Mouse (Mus musculus): ENCODE results near the gene Drc3.
"Not testable (repeated sequence)": the region's sequence is repeated elsewhere in the genome, so short reads cannot be mapped to it uniquely, and the experiment has no call there.

The Drc3 gene

DNA sequence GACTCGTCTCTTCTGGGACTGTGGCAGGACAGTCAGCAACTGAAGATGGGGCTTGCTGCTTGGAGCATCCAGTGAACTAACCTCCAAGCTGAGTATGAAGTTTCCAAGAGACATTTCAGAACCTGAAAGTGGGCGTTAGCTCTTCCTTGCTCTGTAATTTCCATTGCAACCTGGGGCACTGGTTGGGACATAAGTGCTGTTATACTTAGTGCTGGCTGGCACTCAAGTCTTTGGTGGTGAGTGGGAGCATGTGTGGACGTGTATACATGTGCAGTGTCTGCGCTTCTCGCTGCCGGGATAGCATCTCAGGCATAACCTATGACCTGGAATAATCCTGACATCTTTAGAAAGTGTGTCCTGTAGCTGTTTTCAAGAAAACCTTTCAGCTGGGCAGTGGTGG is 38.2 kb downstream of the Drc3 start:
- peak; percentile 38; the same call in 1 of the 2 replicates for ATAC-seq (ENCODE audit: low TSS enrichment)

GRCm38 (mm10) chr11:60396546-60396945 is 43.4 kb downstream of the Drc3 start:
- ATAC-seq (ENCODE audit: low TSS enrichment): peak; percentile 28; the same call in 1 of the 2 replicates

DNA sequence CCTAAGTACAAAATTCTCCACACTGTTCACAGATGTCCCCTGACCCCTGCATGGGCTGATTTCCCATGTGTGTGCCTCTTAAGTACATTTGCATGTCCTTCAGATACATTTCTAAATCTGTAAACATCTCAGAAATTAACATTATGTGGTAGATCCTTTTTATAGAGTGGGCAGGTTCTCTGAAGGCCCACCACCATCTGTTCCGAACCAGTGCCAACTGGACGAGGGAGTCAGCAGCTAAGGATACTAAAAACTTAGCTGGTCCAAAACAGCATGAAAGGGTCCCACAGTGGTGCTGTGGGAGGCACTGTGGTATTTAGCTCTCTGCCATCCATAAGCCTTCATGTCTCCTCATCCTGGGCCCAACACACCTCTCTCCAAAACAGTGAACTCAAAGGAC is 44.0 kb downstream of the Drc3 start:
- ATAC-seq (ENCODE audit: low TSS enrichment): peak; percentile 75

- no peak for ATAC-seq (ENCODE audit: low TSS enrichment)
Observed at GRCm38 (mm10) chr11:60406606-60407005, 53.5 kb downstream of the Drc3 start.

- no peak; the same call in 1 of the 2 replicates for ATAC-seq (ENCODE audit: low TSS enrichment)
Observed at GRCm38 (mm10) chr11:60412173-60412572, 59.0 kb downstream of the Drc3 start.

DNA sequence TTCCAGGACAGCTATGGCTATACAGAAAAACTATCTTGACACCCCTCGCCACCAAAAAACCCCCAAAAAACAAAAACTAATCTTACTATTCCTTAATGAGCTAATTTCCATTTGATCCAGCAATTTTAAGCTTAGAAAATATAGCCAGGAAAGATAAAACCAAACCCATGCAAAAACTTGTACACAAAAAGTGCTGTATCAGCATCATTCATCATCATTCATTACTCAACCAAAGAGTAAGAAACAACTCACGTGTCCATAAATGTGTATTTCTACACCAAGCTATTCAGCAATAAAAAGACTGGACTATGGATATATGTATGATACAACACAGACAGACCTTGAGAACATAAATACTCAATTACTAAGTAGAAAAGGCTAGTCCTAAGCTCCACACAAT is 59.8 kb downstream of the Drc3 start:
- ATAC-seq (ENCODE audit: low TSS enrichment): no peak

- no peak for ATAC-seq (ENCODE audit: low TSS enrichment)
Observed at GRCm38 (mm10) chr11:60416590-60416962, 63.4 kb downstream of the Drc3 start.

DNA sequence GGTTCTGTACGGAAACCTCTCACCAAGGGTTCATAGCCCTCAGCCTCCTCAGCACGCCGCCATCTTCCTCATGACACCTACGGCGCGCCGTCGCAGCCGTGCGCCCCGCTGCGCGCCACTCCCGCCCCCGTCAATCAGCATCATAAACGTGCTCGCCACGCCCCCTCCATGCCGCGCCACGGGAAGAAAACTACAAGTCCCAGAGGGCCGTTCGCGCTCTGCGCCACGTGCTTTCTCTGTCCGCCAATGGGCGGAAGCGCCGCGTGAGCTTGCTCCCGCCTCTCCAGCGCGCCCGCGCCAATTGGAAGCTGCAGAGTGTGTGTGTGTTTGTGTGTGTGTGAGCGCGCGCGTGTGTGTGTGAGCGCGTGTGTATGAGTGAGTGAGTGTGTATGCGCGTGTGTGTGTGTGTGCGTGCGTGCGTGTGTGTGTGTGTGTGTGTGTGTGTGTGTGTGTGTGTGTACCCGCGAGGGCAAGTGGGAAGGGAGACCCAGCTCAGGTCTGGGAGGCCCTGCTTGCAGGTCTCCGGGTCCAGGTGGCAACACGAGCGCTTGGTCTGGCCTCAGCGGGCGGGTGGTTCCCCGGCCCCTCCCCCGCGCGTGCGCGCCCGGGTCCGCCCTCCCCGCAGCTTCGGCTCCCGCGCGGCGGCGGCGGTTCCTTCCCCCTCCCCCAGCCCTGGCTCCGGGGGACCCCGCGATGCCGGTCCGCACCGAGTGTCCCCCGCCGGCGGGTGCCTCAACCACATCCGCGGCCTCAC is 64.0 kb downstream of the Drc3 start, which contains the start of gene Gid4:
TSS of gene Gid4 (plus strand) at position 183 of the 754 bp plus-strand sequence.
- ATAC-seq (ENCODE audit: low TSS enrichment): peak; percentile 92

DNA sequence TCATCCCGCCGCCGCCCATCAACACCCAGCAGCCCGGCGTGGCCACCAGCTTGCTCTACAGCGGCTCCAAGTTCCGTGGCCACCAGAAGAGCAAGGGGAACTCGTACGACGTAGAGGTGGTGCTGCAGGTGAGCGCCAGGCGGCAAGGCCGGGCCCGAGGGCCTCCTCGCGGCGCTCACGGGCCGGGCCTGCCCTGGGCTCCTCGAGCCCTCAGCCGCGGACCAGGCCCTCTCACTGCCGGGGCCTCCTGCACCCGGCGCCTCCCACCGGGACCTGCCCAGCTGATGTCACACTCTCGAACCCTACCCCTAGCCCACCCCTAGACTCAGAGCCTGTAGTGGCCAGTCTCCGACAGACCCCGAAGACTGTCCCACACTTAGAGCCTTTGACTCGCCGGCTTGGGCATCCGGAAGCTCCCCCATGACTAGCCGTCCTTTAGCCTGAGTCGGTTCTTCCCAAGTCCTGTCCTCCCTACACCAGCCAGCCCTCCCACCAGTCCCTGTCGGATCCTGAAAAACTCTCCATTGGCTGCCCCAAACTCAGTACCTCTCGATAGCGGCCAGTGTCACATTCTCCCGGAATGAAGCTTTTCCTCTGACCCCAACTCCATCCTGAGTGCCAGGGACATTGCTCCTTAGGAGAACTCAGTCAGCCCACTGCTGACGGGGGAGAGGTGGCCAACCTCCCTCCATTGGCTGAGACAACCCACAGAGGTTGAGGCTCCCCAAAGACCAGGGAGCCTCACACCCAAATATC is 64.8 kb downstream of the Drc3 start, which contains the start of gene Atpaf2:
TSS of gene Atpaf2 (minus strand) at position 741 of the 756 bp plus-strand sequence.
- peak; percentile 9; the same call in 1 of the 2 replicates for ATAC-seq (ENCODE audit: low TSS enrichment)

DNA sequence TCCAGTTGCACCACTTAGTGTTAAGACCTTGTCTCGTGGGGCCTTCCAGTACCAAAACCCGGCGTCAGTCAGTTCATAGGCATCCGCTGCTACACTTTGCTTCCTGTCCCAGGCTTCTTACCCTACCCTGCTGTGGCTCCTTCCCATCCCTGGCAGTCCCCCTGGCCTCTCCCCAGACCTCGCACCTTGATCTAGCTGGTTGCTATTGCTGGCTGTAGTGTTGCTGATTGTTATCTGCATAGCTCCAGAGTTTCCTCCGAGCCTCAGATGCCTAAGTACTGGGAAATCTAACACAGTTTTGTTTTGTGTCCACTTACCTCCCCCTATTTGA is 65.3 kb downstream of the Drc3 start:
- ATAC-seq (ENCODE audit: low TSS enrichment): no peak

DNA sequence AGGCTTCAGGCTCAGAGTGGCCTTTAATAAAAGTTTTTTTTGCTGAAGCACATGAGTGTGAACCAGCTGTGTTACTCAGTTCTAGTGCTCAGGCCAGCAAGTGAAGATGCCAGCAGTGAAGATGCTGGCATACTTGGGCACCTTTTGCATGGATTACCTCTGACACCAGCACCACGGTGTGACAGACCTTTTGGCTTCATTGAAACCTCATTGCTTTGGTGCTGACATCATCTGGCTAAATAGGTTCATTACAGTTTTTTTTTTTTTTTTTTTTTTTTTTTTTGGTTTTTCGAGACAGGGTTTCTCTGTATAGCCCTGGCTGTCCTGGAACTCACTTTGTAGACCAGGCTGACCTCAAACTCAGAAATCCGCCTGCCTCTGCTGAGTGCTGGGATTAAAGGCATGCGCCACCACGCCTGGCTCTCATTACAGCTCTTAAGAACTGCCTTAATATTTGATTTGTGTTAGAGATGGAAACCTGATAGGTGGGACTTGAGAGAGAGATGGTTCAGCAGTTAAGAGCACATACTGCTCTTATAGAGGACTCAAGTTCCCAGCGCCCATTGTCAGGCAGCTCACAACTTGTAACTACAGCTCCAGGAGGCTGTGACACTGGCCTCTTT is 69.0 kb downstream of the Drc3 start:
- no peak for ATAC-seq (ENCODE audit: low TSS enrichment)

DNA sequence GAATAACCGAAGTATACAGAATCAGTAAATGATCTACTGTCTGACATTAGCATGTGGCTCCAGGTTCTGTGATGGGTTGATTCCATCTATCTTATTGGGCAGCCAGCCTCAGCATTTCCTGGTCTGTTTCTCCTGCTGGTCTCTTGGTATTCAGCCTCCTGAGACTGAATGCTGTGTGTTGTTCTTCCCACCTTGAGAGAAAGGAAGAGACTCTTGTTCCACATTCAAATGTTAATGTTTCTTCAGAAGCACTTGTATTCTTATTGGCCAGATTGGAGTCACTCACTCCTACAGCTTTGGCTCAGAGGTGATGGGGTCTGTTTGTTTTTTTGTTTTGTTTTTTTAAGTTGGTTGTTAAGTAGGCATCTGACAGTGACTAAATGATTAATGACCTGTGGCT is 69.9 kb downstream of the Drc3 start:
- ATAC-seq (ENCODE audit: low TSS enrichment): no peak

DNA sequence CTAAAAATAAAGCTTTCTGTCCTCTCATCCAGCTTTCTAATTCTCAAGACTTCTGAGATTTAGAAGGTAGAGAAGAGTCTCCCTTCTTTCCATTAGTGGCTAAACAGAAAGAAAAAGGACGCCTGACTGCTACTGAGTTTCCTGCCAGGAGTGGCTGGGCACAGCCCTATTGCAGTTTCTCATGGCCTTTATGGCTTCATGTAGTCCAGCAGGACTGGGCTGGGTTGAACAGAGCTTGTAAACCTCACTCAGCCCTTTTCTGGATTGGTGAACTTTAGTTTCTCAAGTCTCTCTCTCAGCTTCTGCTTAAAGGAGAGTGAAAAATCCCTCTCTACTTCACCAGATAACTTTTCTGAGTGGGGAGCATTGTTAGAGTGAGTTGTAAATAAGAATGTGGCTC is 73.3 kb downstream of the Drc3 start:
- ATAC-seq (ENCODE audit: low TSS enrichment): no peak

DNA sequence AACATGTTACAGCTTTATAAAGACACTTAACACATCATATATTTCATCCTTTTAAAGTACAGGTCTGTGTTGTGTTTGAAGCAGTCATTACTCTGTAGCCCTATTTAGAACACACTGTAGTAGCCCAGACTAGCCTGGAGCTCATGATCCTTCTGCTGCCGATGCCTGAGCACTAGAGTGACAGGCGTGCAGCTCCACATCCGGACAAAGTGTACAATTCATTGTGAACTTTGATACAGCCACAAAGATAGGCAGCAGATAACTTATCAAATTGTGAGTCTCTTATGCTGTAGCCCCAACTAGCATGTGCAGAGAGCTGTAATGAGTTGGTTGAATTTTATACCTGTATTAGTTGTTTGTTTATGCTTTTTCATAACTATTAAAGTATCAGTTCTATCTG is 74.5 kb downstream of the Drc3 start:
- no peak for ATAC-seq (ENCODE audit: low TSS enrichment)

DNA sequence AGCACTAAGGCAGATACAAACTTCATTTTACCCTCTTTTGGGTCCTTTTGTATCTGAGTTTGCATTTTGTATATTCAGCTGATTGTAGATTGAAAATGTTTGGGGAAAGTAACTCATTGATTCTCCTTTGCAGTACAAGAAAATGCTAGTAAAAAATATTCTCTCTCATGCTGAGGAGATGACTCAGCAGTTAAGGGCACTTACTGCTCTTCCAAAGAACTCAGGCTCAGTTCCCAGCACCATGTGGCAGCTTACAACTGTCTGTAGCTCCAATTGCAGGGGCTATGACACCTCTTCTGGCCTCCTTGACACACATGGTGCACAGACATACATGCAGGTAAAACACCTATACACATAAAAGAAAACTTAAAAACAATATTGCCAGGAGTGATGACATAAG is 80.4 kb downstream of the Drc3 start:
- no peak for ATAC-seq (ENCODE audit: low TSS enrichment)

GRCm38 (mm10) chr11:60435133-60435532 is 82.0 kb downstream of the Drc3 start:
- no peak for ATAC-seq (ENCODE audit: low TSS enrichment)

DNA sequence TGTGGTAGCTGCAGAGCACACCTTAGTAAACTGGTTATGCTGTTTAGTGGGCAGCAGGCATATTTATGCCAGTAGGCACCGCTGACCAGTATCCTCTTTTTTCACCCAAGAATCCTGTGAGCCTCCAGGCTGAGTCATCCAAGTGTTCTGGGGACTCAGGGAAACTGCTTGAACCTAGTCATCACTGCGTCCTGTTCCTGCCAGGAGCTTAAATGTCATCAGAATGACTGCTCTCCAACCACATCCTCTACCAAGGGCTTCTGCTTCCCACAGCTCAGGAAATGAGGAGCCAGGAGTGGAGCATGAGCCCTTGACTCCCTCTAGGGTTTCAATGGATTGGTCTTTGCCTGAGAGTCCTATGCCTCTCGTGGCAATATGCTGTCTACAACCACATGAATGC is 83.5 kb downstream of the Drc3 start:
- ATAC-seq (ENCODE audit: low TSS enrichment): no peak

DNA sequence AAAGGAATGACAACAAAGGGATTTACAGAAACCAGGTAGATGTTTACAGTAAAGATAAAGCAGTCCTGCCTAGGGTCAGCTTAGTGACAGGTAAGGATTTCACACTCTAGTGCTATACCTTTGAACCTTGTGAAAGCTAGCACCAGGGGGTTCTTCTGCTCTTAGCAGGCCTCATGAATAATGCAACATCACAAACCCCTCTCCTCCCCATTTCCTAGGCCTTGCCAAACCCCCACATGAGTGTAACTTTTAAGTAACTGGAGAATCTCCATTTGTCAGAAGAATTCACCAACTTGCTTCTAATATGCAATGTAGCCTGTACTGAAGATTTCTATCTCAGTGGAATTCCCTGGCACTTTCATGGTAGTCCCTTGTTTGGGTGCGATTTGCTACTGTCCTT is 86.5 kb downstream of the Drc3 start:
- not testable (repeated sequence) for ATAC-seq (ENCODE audit: low TSS enrichment)

DNA sequence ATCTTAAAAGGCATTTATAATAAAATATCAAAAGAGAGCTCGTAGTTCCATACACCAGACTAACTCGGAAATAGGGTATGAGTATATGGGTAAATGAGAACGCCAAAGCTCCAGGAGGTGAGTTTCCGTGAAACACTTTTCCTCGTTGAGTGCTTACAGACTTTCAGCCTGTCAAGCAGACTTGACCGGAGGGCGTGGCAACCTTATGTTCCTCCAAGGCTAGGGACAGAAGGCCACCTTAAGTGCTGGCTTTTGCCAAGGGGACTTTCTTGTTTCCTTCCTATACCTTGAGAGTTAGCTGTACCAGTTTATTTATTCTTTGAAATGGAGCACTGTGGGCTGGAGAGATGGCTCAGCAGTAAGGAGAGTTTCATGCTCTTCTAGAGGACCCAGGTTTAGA is 87.0 kb downstream of the Drc3 start:
- no peak for ATAC-seq (ENCODE audit: low TSS enrichment)

- ATAC-seq (ENCODE audit: low TSS enrichment): no peak
Observed at GRCm38 (mm10) chr11:60442896-60443295, 89.8 kb downstream of the Drc3 start.
